Mouse (Mus musculus): Measurements from ENCODE around the gene Iqgap1. TPM values are rescaled to one million over a fixed set of nuclear protein-coding genes. Genes with fewer than 3 reads are reported as not detected.

Iqgap1 gene
- total and polyA plus RNA-seq, 3 experiments, result 20.6 to 87.9 (median 58.8) TPM

DNA sequence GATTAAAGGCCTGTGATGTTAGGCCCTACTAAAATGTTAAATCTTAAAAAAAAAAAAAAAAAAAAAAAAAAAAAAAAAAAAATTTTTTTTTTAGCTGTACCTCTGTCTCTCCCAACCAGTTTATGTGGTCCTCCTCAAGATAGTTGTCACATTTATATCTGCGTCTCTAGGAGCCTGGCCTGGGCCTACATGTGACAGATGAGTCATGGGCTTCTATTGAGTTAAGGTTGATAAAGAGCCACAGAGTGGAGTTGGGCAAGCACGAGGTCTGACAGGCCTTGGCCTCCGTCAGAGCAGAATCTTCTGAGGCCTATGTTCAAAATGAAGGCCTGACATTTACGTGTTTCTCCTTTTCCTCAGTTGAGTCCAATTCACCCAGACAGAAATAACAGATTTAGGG, 12.4 kb downstream of the Iqgap1 start (continued):
- TF ChIP-seq JUND (IDR thresholded peaks at IDR 0.05; ENCODE audit: low read depth, low read length) (peak; percentile 77; the same call in 1 of the 2 replicates), ZC3H11A (IDR thresholded peaks at IDR 0.05; ENCODE audit: low read depth, low read length) (no peak)

DNA sequence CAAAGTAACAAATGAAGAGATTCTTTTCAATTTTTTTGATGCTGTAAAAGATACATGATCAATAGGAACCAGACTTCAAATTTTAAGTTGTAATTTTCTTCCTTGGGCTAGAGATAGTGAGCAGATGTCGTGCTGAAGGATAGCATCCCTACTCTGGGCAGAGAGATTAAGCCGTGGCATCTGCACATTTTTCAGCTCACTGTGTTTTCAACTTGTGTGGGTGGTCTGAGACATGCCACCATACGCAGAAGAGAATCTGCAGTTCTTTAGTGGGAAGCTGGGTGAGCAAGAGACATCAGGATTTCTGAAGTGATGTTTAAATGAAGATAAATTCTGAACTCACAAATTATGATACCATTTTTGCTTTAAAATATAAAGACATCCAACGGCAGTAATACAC, 19.4 kb downstream of the Iqgap1 start:
- H3K27me3 ChIP-seq (ENCODE audit: control insufficient read depth in 1 of 2, insufficient read depth in 2 of 2, low read length in 2 of 2), result no peaks in the 10 kb centered on the region
- TF ChIP-seq GATA1 (IDR thresholded peaks at IDR 0.05; ENCODE audit: low read depth, low read length) (no peak), SIN3A (IDR thresholded peaks at IDR 0.05; ENCODE audit: low read length) (no peak), TBP (IDR thresholded peaks at IDR 0.05; ENCODE audit: low read depth, low read length) (no peak), ETS1 (IDR thresholded peaks at IDR 0.05; ENCODE audit: low read depth, low read length) (no peak), E2F4 (IDR thresholded peaks at IDR 0.05; ENCODE audit: borderline replicate concordance, low read depth, low read length) (no peak), RCOR1 (IDR thresholded peaks at IDR 0.05; ENCODE audit: low read depth, low read length) (no peak), EP300 (IDR thresholded peaks at IDR 0.05; ENCODE audit: low read depth in 1 of 2, low read length in 2 of 2) (no peak), USF1 (IDR thresholded peaks at IDR 0.05; ENCODE audit: low read depth, low read length) (no peak), JUND (IDR thresholded peaks at IDR 0.05; ENCODE audit: low read depth, low read length) (no peak), ZC3H11A (IDR thresholded peaks at IDR 0.05; ENCODE audit: low read depth, low read length) (no peak), MAX (IDR thresholded peaks at IDR 0.05; ENCODE audit: low read length) (no peak), BHLHE40 (IDR thresholded peaks at IDR 0.05; ENCODE audit: borderline replicate concordance, low read depth, low read length) (no peak)
- DNase-seq (ENCODE audit: low read depth, low spot score), result no peak
- no peak overlapping the region for H3K27ac ChIP-seq (ENCODE audit: control insufficient read depth, low read depth, low read length)
- peaks cover 11% of the 10 kb centered on the region for H3K79me2 ChIP-seq (ENCODE audit: control insufficient read depth, insufficient read depth, low read length, poor library complexity)
- peaks cover 0 to 14% of the 10 kb centered on the region in 2 experiments; a peak in 2 of 4 replicates for H3K36me3 ChIP-seq (ENCODE audit: control insufficient read depth in 1 of 2, insufficient read depth in 2 of 2, low read length in 2 of 2)
- no peak overlapping the region for H3K9ac ChIP-seq (ENCODE audit: control insufficient read depth, low read depth, low read length, poor library complexity, severe bottlenecking)
- peaks cover 0 to 14% of the 10 kb centered on the region in 2 experiments; a peak in 3 of 4 replicates for H3K4me1 ChIP-seq (ENCODE audit: control insufficient read depth in 1 of 2, insufficient read depth in 2 of 2, low read length in 2 of 2)
- no peak overlapping the region for H3K4me3 ChIP-seq (ENCODE audit: control insufficient read depth in 1 of 2, insufficient read depth in 1 of 2, low read depth in 2 of 2, low read length in 2 of 2)
- H3K9me3 ChIP-seq (replicated peaks; ENCODE audit: insufficient read depth, low read length), result no peaks in the 10 kb centered on the region

DNA sequence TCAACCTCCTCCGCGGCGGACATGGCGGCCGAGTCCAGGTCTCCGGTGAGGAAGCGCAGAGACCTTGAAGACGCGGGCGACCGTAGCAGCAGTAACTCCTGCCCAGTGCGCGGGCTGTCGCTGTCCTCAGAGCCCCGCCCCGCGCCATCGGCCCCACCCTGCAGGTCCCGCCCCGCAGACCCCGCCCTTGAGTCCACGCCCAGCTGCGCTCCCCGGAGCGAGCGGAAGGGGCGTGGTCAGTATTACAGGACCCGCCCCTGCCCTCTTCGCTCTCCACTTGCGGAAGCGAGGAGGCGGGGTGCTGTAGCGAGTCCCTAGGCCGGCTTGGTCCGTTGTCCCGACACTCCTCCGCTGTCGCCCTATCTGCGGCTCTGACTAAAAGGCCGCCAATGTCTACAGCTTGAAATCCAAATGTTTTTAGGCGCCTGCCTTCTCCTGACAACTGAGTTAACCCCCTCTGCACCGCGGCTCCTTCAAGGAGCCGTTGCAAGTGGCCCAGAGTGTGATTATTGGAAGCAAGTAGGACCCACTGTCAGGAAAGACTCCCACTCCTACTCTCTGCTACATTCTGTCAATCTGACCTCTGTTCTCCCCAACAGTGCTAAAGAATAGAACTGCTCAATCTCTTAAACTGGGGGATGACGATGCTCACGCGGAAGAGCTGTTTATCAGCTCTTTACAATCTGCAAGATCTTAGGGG, 22.5 kb downstream of the Iqgap1 start:
- peak overlapping the region; percentile 89 for H3K9ac ChIP-seq (ENCODE audit: control insufficient read depth, low read depth, low read length, poor library complexity, severe bottlenecking)
- H3K27me3 ChIP-seq (ENCODE audit: control insufficient read depth in 1 of 2, insufficient read depth in 2 of 2, low read length in 2 of 2), result no peaks in the 10 kb centered on the region
- peak overlapping the region; percentile 78 for H3K27ac ChIP-seq (ENCODE audit: control insufficient read depth, low read depth, low read length)
- peaks cover 11% of the 10 kb centered on the region for H3K79me2 ChIP-seq (ENCODE audit: control insufficient read depth, insufficient read depth, low read length, poor library complexity)
- H3K4me1 ChIP-seq (ENCODE audit: control insufficient read depth in 1 of 2, insufficient read depth in 2 of 2, low read length in 2 of 2), result peaks cover 0 to 14% of the 10 kb centered on the region in 2 experiments; a peak in 3 of 4 replicates
- peaks cover 0 to 14% of the 10 kb centered on the region in 2 experiments; a peak in 2 of 4 replicates for H3K36me3 ChIP-seq (ENCODE audit: control insufficient read depth in 1 of 2, insufficient read depth in 2 of 2, low read length in 2 of 2)
- peak overlapping the region; percentile 69 to 89 for H3K4me3 ChIP-seq (ENCODE audit: control insufficient read depth in 1 of 2, insufficient read depth in 1 of 2, low read depth in 2 of 2, low read length in 2 of 2)
- DNase-seq (ENCODE audit: low read depth, low spot score), result peak; percentile 98
- no peaks in the 10 kb centered on the region for H3K9me3 ChIP-seq (replicated peaks; ENCODE audit: insufficient read depth, low read length)
- TF ChIP-seq NELFE (IDR thresholded peaks at IDR 0.05; ENCODE audit: low read depth, low read length) (peak; percentile 87), MAX (IDR thresholded peaks at IDR 0.05; ENCODE audit: low read length) (no peak), ZMIZ1 (IDR thresholded peaks at IDR 0.05; ENCODE audit: low read depth, low read length) (peak; percentile 92), POLR2AphosphoS2 (IDR thresholded peaks at IDR 0.05; ENCODE audit: low read length) (peak; percentile 88; the same call in 1 of the 2 replicates), BHLHE40 (IDR thresholded peaks at IDR 0.05; ENCODE audit: borderline replicate concordance, low read depth, low read length) (no peak), TBP (IDR thresholded peaks at IDR 0.05; ENCODE audit: low read depth, low read length) (no peak; the same call in 1 of the 2 replicates), TAL1 (IDR thresholded peaks at IDR 0.05; ENCODE audit: low read length) (no peak), TCF12 (IDR thresholded peaks at IDR 0.05; ENCODE audit: low read depth, low read length) (peak; percentile 40), JUND (IDR thresholded peaks at IDR 0.05; ENCODE audit: low read depth, low read length) (no peak), MYC (IDR thresholded peaks at IDR 0.05; ENCODE audit: low read depth, low read length) (no peak), GATA1 (IDR thresholded peaks at IDR 0.05; ENCODE audit: low read depth, low read length) (peak; percentile 40), ELF1 (IDR thresholded peaks at IDR 0.05; ENCODE audit: low read depth, low read length) (peak; percentile 78), RCOR1 (IDR thresholded peaks at IDR 0.05; ENCODE audit: low read depth, low read length) (no peak), MYB (IDR thresholded peaks at IDR 0.05; ENCODE audit: low read depth, low read length) (no peak), ZC3H11A (IDR thresholded peaks at IDR 0.05; ENCODE audit: low read depth, low read length) (no peak), GABPA (IDR thresholded peaks at IDR 0.05; ENCODE audit: low read depth, low read length) (no peak), MEF2A (IDR thresholded peaks at IDR 0.05; ENCODE audit: extremely low read depth, insufficient replicate concordance, low read depth, low read length, poor library complexity, severe bottlenecking) (no peak), MXI1 (IDR thresholded peaks at IDR 0.05; ENCODE audit: low read depth, low read length) (no peak; the same call in none of the 2 replicates), USF2 (IDR thresholded peaks at IDR 0.05; ENCODE audit: borderline replicate concordance in 1 of 2, insufficient read depth in 1 of 2, low read depth in 1 of 2, low read length in 2 of 2) (no peak), CTCF (IDR thresholded peaks at IDR 0.05 in 2 of 3, conservative IDR thresholded peaks at IDR 0.05 in 1 of 3; ENCODE audit: control insufficient read depth in 1 of 3, insufficient read depth in 1 of 3, low read depth in 2 of 3, low read length in 3 of 3, poor library complexity in 1 of 3, severe bottlenecking in 1 of 3) (no peak), NRF1 (IDR thresholded peaks at IDR 0.05; ENCODE audit: insufficient read depth, low read depth, low read length, poor library complexity, severe bottlenecking) (peak; percentile 41; the same call in 1 of the 2 replicates)

Data from MEL (cell line).